Mouse (Mus musculus): ENCODE data around the gene Ccdc91. TPM values are rescaled to one million over a fixed set of nuclear protein-coding genes. Genes with fewer than 3 reads are reported as not detected.

The Ccdc91 gene
- polyA plus RNA-seq, 1 experiment from 2014 or later: 19.0 TPM

DNA sequence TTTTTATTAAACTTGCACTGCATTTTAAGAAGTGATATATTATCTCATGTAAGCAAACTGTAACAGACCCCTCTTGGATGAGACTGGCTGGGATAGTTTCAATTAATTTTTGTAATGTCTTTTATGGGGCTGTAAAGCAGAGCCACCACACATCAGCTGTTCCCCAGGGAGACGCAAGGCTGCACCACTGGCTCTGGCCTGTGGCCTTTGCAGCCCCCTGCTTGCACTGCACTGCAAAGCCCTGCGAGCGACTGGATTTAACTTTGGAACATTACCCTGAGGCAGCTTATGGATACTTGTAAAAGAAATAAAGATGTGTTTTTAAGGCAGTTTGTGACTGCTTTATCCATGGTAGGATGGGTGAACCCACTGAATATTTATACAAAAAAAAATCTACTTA lies 112.0 kb downstream of the Ccdc91 start:
- no peak for TF ChIP-seq CTCF (IDR thresholded peaks at IDR 0.05; ENCODE audit: low read depth)
- Histone ChIP-seq H3K9ac (ENCODE audit: low read depth, low read length) (no peak overlapping the region), H3K4me3 (ENCODE audit: low read depth, low read length) (no peak overlapping the region), H3K27ac (ENCODE audit: low read depth, low read length) (no peak overlapping the region), H3K27me3 (replicated peaks; ENCODE audit: control insufficient read depth, insufficient read depth, low read length) (no peaks in the 10 kb centered on the region), H3K4me1 (replicated peaks; ENCODE audit: control insufficient read depth, insufficient read depth, low read length) (no peaks in the 10 kb centered on the region), H3K9me3 (ENCODE audit: control insufficient read depth) (no peaks in the 10 kb centered on the region), H3K4me2 (replicated peaks; ENCODE audit: low read depth) (no peak overlapping the region), H3K36me3 (ENCODE audit: control insufficient read depth, insufficient read depth) (peaks cover 9% of the 10 kb centered on the region; the same call in 1 of the 2 replicates)
- 80% methylated on average over 3 of the region's 3 CpGs for WGBS
- no peak for ATAC-seq

DNA sequence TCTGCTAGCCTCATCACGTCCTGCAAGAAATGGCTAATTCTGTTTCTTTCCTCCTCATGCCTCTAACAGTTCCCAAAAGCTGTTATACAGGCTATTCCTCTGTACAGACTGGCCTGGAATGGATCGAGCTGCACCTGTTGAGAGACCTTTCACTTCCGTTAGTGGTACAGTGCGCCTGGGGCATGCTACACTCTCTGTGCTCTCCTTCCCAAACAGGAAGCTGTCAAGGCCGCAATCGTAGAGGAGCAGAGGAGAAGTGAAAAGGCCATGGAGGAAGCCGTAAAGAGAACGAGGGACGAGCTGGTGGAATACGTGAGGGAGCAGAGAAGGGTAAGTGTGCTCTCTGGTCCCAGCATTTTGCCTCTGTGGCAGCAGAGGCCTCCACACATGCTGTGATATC lies 131.0 kb downstream of the Ccdc91 start:
- WGBS: 79% methylated on average over 10 of the region's 10 CpGs
- no peaks in the 10 kb centered on the region for H3K27me3 ChIP-seq (replicated peaks; ENCODE audit: control insufficient read depth, insufficient read depth, low read length)
- H3K36me3 ChIP-seq (ENCODE audit: control insufficient read depth, insufficient read depth): no peaks in the 10 kb centered on the region
- H3K4me2 ChIP-seq (replicated peaks; ENCODE audit: low read depth): no peak overlapping the region
- no peak overlapping the region for H3K27ac ChIP-seq (ENCODE audit: low read depth, low read length)
- no peaks in the 10 kb centered on the region for H3K9me3 ChIP-seq (ENCODE audit: control insufficient read depth)
- no peak overlapping the region for H3K4me3 ChIP-seq (ENCODE audit: low read depth, low read length)
- no peak for TF ChIP-seq CTCF (IDR thresholded peaks at IDR 0.05; ENCODE audit: low read depth)
- no peaks in the 10 kb centered on the region for H3K4me1 ChIP-seq (replicated peaks; ENCODE audit: control insufficient read depth, insufficient read depth, low read length)
- no peak for ATAC-seq
- no peak overlapping the region for H3K9ac ChIP-seq (ENCODE audit: low read depth, low read length)

DNA sequence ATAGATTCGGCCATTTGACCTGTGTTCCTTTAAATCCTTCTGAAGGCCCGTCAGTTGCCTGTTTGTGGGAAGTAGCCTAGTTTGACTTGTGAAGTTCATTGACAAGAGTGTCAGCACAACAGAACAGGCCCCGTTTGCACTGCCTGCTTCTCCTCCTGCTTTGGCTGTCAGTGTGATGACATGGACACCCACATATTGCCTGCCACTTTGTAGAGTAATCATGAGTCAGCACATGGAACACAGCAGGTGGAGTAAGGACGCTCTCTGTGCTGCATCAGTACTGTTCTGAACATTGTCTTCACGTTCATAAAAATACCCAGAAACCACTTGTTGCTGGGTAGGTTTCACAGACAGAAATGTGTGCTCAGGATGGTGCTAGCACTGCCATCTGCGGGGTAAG lies 132.0 kb downstream of the Ccdc91 start:
- no peak for TF ChIP-seq CTCF (IDR thresholded peaks at IDR 0.05; ENCODE audit: low read depth)
- H3K9ac ChIP-seq (ENCODE audit: low read depth, low read length): no peak overlapping the region
- 74% methylated on average over 6 of the region's 6 CpGs for WGBS
- no peaks in the 10 kb centered on the region for H3K9me3 ChIP-seq (ENCODE audit: control insufficient read depth)
- no peak overlapping the region for H3K4me2 ChIP-seq (replicated peaks; ENCODE audit: low read depth)
- no peaks in the 10 kb centered on the region for H3K27me3 ChIP-seq (replicated peaks; ENCODE audit: control insufficient read depth, insufficient read depth, low read length)
- H3K4me1 ChIP-seq (replicated peaks; ENCODE audit: control insufficient read depth, insufficient read depth, low read length): no peaks in the 10 kb centered on the region
- ATAC-seq: no peak
- H3K36me3 ChIP-seq (ENCODE audit: control insufficient read depth, insufficient read depth): no peaks in the 10 kb centered on the region
- no peak overlapping the region for H3K4me3 ChIP-seq (ENCODE audit: low read depth, low read length)
- H3K27ac ChIP-seq (ENCODE audit: low read depth, low read length): no peak overlapping the region

DNA sequence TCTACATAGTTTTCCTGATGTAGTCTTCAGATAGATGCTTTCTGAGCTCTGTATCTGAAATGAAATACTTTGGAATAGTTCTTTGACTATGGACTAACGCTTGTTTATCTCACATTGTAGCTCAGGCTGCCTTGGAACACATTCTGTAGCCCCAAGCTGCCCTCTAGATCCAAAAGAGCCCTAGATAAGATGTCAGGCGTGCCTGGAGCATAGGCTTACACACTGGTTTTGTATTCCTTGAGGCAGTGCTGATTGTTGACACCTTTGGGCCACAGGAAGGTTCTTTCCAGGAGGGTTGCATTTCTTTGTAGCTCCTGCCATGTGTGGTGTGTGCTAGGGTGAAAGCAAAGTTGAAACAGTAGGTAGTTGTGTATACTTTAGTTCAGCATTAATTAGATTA lies 139.7 kb downstream of the Ccdc91 start:
- Histone ChIP-seq H3K4me2 (replicated peaks; ENCODE audit: low read depth) (no peak overlapping the region), H3K9me3 (ENCODE audit: control insufficient read depth) (no peaks in the 10 kb centered on the region), H3K27me3 (replicated peaks; ENCODE audit: control insufficient read depth, insufficient read depth, low read length) (no peaks in the 10 kb centered on the region), H3K4me3 (ENCODE audit: low read depth, low read length) (no peak overlapping the region), H3K4me1 (replicated peaks; ENCODE audit: control insufficient read depth, insufficient read depth, low read length) (no peaks in the 10 kb centered on the region), H3K9ac (ENCODE audit: low read depth, low read length) (no peak overlapping the region), H3K36me3 (ENCODE audit: control insufficient read depth, insufficient read depth) (0 out of 2 replicates have a peak, but pooled peaks cover 7% of the 10 kb centered on the region), H3K27ac (ENCODE audit: low read depth, low read length) (no peak overlapping the region)
- WGBS: 70% methylated on average over 2 of the region's 2 CpGs
- TF ChIP-seq CTCF (IDR thresholded peaks at IDR 0.05; ENCODE audit: low read depth): no peak
- ATAC-seq: no peak

- H3K27me3 ChIP-seq (replicated peaks; ENCODE audit: control insufficient read depth, insufficient read depth, low read length): no peaks in the 10 kb centered on the region
- H3K9me3 ChIP-seq (ENCODE audit: control insufficient read depth): no peaks in the 10 kb centered on the region
- no peaks in the 10 kb centered on the region; the same call in 1 of the 2 replicates for H3K36me3 ChIP-seq (ENCODE audit: control insufficient read depth, insufficient read depth)
- H3K4me3 ChIP-seq (ENCODE audit: low read depth, low read length): no peak overlapping the region
- no peak for ATAC-seq
- 95% methylated on average over 3 of the region's 3 CpGs for WGBS
- no peak overlapping the region for H3K27ac ChIP-seq (ENCODE audit: low read depth, low read length)
- no peaks in the 10 kb centered on the region for H3K4me1 ChIP-seq (replicated peaks; ENCODE audit: control insufficient read depth, insufficient read depth, low read length)
- no peak overlapping the region for H3K9ac ChIP-seq (ENCODE audit: low read depth, low read length)
- H3K4me2 ChIP-seq (replicated peaks; ENCODE audit: low read depth): no peak overlapping the region
- no peak for TF ChIP-seq CTCF (IDR thresholded peaks at IDR 0.05; ENCODE audit: low read depth)
Observed at GRCm38 (mm10) chr6:147623142-147623541, 147.5 kb downstream of the Ccdc91 start.

DNA sequence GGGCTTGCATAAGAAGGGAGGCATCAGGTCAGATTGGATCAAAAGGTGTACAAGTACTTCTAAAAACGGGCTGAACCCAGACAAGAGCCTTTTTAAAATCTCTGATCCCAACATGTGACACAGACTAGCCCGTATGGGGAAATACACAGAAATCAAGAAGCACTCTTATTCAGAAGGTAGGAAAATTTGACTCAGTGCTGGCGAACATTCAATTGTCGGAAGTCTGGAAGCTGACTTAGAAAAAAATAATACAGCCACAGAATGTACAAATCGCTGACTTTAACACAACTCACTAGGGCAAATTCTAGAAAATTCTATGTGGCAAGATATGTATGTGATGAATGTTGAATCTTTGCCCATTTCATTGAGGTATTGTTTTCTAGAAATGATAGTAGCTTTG lies 160.8 kb downstream of the Ccdc91 start:
- 83% methylated on average over 5 of the region's 5 CpGs for WGBS
- Histone ChIP-seq H3K27ac (ENCODE audit: low read depth, low read length) (no peak overlapping the region), H3K9ac (ENCODE audit: low read depth, low read length) (no peak overlapping the region), H3K4me1 (replicated peaks; ENCODE audit: control insufficient read depth, insufficient read depth, low read length) (no peaks in the 10 kb centered on the region), H3K9me3 (ENCODE audit: control insufficient read depth) (no peaks in the 10 kb centered on the region), H3K27me3 (replicated peaks; ENCODE audit: control insufficient read depth, insufficient read depth, low read length) (no peaks in the 10 kb centered on the region), H3K4me3 (ENCODE audit: low read depth, low read length) (no peak overlapping the region), H3K4me2 (replicated peaks; ENCODE audit: low read depth) (no peak overlapping the region), H3K36me3 (ENCODE audit: control insufficient read depth, insufficient read depth) (peaks cover 10% of the 10 kb centered on the region; the same call in 1 of the 2 replicates)
- TF ChIP-seq CTCF (IDR thresholded peaks at IDR 0.05; ENCODE audit: low read depth): no peak
- no peak for ATAC-seq

- Histone ChIP-seq H3K4me3 (ENCODE audit: low read depth, low read length) (no peak overlapping the region), H3K4me2 (replicated peaks; ENCODE audit: low read depth) (no peak overlapping the region), H3K9ac (ENCODE audit: low read depth, low read length) (no peak overlapping the region), H3K27me3 (replicated peaks; ENCODE audit: control insufficient read depth, insufficient read depth, low read length) (no peaks in the 10 kb centered on the region), H3K27ac (ENCODE audit: low read depth, low read length) (no peak overlapping the region), H3K9me3 (ENCODE audit: control insufficient read depth) (no peaks in the 10 kb centered on the region), H3K36me3 (ENCODE audit: control insufficient read depth, insufficient read depth) (no peaks in the 10 kb centered on the region), H3K4me1 (replicated peaks; ENCODE audit: control insufficient read depth, insufficient read depth, low read length) (no peaks in the 10 kb centered on the region)
- ATAC-seq: no peak
- TF ChIP-seq CTCF (IDR thresholded peaks at IDR 0.05; ENCODE audit: low read depth): no peak
- WGBS: 91% methylated on average over 7 of the region's 7 CpGs
Observed at GRCm38 (mm10) chr6:147643875-147644274, 168.2 kb downstream of the Ccdc91 start.
